ENCODE assay signal across 10 mouse cellular contexts in the genomic region with DNA sequence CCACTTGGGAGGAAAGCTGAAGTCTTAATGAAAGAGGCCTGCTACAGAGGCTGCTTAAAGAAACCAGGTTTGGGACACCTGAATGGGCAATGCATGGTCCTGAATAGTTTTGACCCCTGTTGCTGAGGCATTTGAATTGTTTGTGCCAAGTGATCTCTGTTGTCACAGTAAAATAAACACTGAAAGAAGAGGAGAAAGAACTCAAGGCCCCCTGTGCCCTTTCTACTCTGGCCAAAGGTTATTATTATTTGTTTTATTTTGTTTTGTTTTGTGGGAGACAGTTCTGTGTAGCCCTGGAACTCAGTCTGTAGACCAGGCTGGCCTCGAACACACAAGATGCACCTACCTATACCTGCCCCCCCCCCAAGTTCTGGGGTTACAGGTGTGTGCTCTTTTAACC. TPM values are rescaled to one million over a fixed set of nuclear protein-coding genes. Genes with fewer than 3 reads are reported as not detected.
DNase-seq lines count a peak whose midpoint lies in the region; ATAC-seq and TF ChIP-seq lines count a peak whose summit lies in the region.
"Had no signal": no experiment of that assay in that cellular context is flagged by ENCODE, and none has a peak within 500 bp of the region (broad histone marks: within the 10 kb centered on the region; RNA-seq: fewer than 3 reads in every experiment).

No protein-coding gene starts in this region.

- H3K27me3 ChIP-seq in heart, embryonic 13.5 days (replicated peaks), result peaks cover 43% of the 10 kb centered on the region
- peaks cover 83% of the 10 kb centered on the region for H3K27me3 ChIP-seq in hindbrain, embryonic 12.5 days
- peaks cover 23% of the 10 kb centered on the region for H3K27me3 ChIP-seq in liver, postnatal 0 days (ENCODE audit: insufficient read depth, low read length)

- no peak overlapping the region for H3K27ac ChIP-seq in heart, embryonic 13.5 days (replicated peaks)
- H3K27ac ChIP-seq in bone marrow macrophage, adult 2 months (ENCODE audit: insufficient read depth, low read depth, low read length), result no peak overlapping the region
- H3K27ac ChIP-seq in hindbrain, embryonic 12.5 days, result no peak overlapping the region
- H3K27ac ChIP-seq in liver, postnatal 0 days (ENCODE audit: low read depth), result peak overlapping the region; percentile 90

- H3K36me3 ChIP-seq in heart, embryonic 13.5 days, result peaks cover 4% of the 10 kb centered on the region; the same call in 1 of the 2 replicates
- H3K36me3 ChIP-seq in hindbrain, embryonic 12.5 days, result no peaks in the 10 kb centered on the region
- H3K36me3 ChIP-seq in liver, postnatal 0 days (replicated peaks; ENCODE audit: insufficient read depth, low read length), result peaks cover 9% of the 10 kb centered on the region

- intact Hi-C loops in heart, postnatal 36 days (cut with DNase I), result no loop called here

- peaks cover 59% of the 10 kb centered on the region for H3K4me1 ChIP-seq in heart, embryonic 13.5 days
- peaks cover 4% of the 10 kb centered on the region for H3K4me1 ChIP-seq in bone marrow macrophage, adult 2 months (ENCODE audit: control insufficient read depth, insufficient read depth, low read length)
- H3K4me1 ChIP-seq in hindbrain, embryonic 12.5 days, result peaks cover 53% of the 10 kb centered on the region
- H3K4me1 ChIP-seq in liver, postnatal 0 days (ENCODE audit: insufficient read depth), result peaks cover 54% of the 10 kb centered on the region

- peak overlapping the region; percentile 78 for H3K4me2 ChIP-seq in heart, embryonic 13.5 days
- H3K4me2 ChIP-seq in hindbrain, embryonic 12.5 days (replicated peaks), result peak overlapping the region; percentile 92
- peak overlapping the region; percentile 87 for H3K4me2 ChIP-seq in liver, postnatal 0 days (ENCODE audit: low read depth, low read length)

- H3K4me3 ChIP-seq in heart, embryonic 13.5 days, result peak overlapping the region; percentile 69
- H3K4me3 ChIP-seq in bone marrow macrophage, adult 2 months (ENCODE audit: insufficient read depth, low read length), result peak overlapping the region; percentile 82; the same call in 1 of the 2 replicates
- no peak overlapping the region for H3K4me3 ChIP-seq in hindbrain, embryonic 12.5 days
- H3K4me3 ChIP-seq in liver, postnatal 0 days (ENCODE audit: low read depth, low read length), result peak overlapping the region; percentile 77; the same call in 1 of the 2 replicates

- 50% methylated on average over 1 of the region's 1 CpGs for WGBS in heart, embryonic 13.5 days
- WGBS in hindbrain, embryonic 12.5 days, result 56% methylated on average over 1 of the region's 1 CpGs
- 50% methylated on average over 1 of the region's 1 CpGs for WGBS in liver, postnatal 0 days (ENCODE audit: insufficient replicate concordance)

- TF ChIP-seq EP300 in liver, postnatal 0 days (IDR thresholded peaks at IDR 0.05; ENCODE audit: low read depth), result no peak

- no peak for DNase-seq in heart, postnatal 36 days
- no peak for DNase-seq in liver, postnatal 0 days
- no peak for DNase-seq in yolk sac, embryonic 10.5 days (ENCODE audit: low spot score)
- no peak for DNase-seq in adipocyte (ENCODE audit: low spot score)

- no peaks in the 10 kb centered on the region for H3K9me3 ChIP-seq in heart, embryonic 13.5 days
- no peaks in the 10 kb centered on the region for H3K9me3 ChIP-seq in hindbrain, embryonic 12.5 days (replicated peaks)
- H3K9me3 ChIP-seq in liver, postnatal 0 days (ENCODE audit: low read length), result no peaks in the 10 kb centered on the region

- TF ChIP-seq CTCF in bone marrow macrophage, adult 2 months (IDR thresholded peaks at IDR 0.05; ENCODE audit: low read depth, low read length), result no peak
- no peak for TF ChIP-seq CTCF in liver, postnatal 0 days (IDR thresholded peaks at IDR 0.05; ENCODE audit: low read depth)

- no peak for TF ChIP-seq POLR2A in bone marrow macrophage, adult 2 months (IDR thresholded peaks at IDR 0.05; ENCODE audit: borderline replicate concordance, low read depth, low read length)

- no peak for ATAC-seq in heart, embryonic 13.5 days (ENCODE audit: extremely low read depth, insufficient number of reproducible peaks, low FRiP score, low TSS enrichment)
- ATAC-seq in hindbrain, embryonic 12.5 days (ENCODE audit: low FRiP score), result no peak
- ATAC-seq in liver, postnatal 0 days, result peak; percentile 28
- no peak for ATAC-seq in megakaryocyte-erythroid progenitor cell, adult 5-6 weeks (replicated peaks; ENCODE audit: low FRiP score, low TSS enrichment, poor library complexity, severe bottlenecking)

- peak overlapping the region; percentile 91 for H3K9ac ChIP-seq in heart, embryonic 13.5 days
- H3K9ac ChIP-seq in hindbrain, embryonic 12.5 days, result no peak overlapping the region
- peak overlapping the region; percentile 81; the same call in 1 of the 2 replicates for H3K9ac ChIP-seq in liver, postnatal 0 days (replicated peaks)

RNA-seq across cellular contexts. Expression of a gene that starts 1.3 kb away (rescaled TPM):
- polyA plus RNA-seq in heart, embryonic 13.5 days (2015; fragmentation: Nextera tagmentation; extraction: Ambion mirVana), result 28.6 and 30.7 TPM in 2 replicates
- total RNA-seq in heart, postnatal 36 days (2021), result 1 to 10 TPM; 5.9 to 7.7 TPM
- polyA plus RNA-seq in bone marrow macrophage, adult 2 months (2012; ENCODE audit: insufficient read depth, insufficient read length, missing spikeins), result 0.59 and 0.72 TPM in 2 replicates
- 55.2 and 56.1 TPM in 2 replicates for polyA plus RNA-seq in hindbrain, embryonic 12.5 days (2016; fragmentation: Nextera tagmentation; extraction: Ambion mirVana)
- 2.8 and 3.6 TPM in 2 replicates for polyA plus RNA-seq in liver, postnatal 0 days (2015; fragmentation: Nextera tagmentation; extraction: Ambion mirVana)
- 0.96 and 1.9 TPM in 2 replicates for total RNA-seq in megakaryocyte-erythroid progenitor cell, adult 5-6 weeks (2014; fragmentation: Nextera tagmentation)
- not detected in 2 replicates for total RNA-seq in megakaryocyte-erythroid progenitor cell, adult 5-6 weeks (2017)

RNA-seq across cellular contexts. Expression of a gene that starts 2.1 kb away (rescaled TPM):
- 463 and 524 TPM in 2 replicates for polyA plus RNA-seq in heart, embryonic 13.5 days (2015; fragmentation: Nextera tagmentation; extraction: Ambion mirVana)
- total RNA-seq in heart, postnatal 36 days (2021), result 1,000 to 10,000 TPM; 1,903 to 1,946 TPM
- 19.3 and 22.7 TPM in 2 replicates for polyA plus RNA-seq in bone marrow macrophage, adult 2 months (2012; ENCODE audit: insufficient read depth, insufficient read length, missing spikeins)
- polyA plus RNA-seq in hindbrain, embryonic 12.5 days (2016; fragmentation: Nextera tagmentation; extraction: Ambion mirVana), result 15.4 and 15.5 TPM in 2 replicates
- 1,168 and 1,173 TPM in 2 replicates for polyA plus RNA-seq in liver, postnatal 0 days (2015; fragmentation: Nextera tagmentation; extraction: Ambion mirVana)
- total RNA-seq in megakaryocyte-erythroid progenitor cell, adult 5-6 weeks (2014; fragmentation: Nextera tagmentation), result 177 and 314 TPM in 2 replicates
- 74.0 and 119 TPM in 2 replicates for total RNA-seq in megakaryocyte-erythroid progenitor cell, adult 5-6 weeks (2017)

RNA-seq across cellular contexts. Expression of a gene that starts 5.5 kb away (rescaled TPM):
- polyA plus RNA-seq in heart, embryonic 13.5 days (2015; fragmentation: Nextera tagmentation; extraction: Ambion mirVana), result 0.99 and 1.8 TPM in 2 replicates
- not detected for total RNA-seq in heart, postnatal 36 days (2021)
- polyA plus RNA-seq in bone marrow macrophage, adult 2 months (2012; ENCODE audit: insufficient read depth, insufficient read length, missing spikeins), result not detected in 2 replicates
- polyA plus RNA-seq in hindbrain, embryonic 12.5 days (2016; fragmentation: Nextera tagmentation; extraction: Ambion mirVana), result 1.5 and 1.7 TPM in 2 replicates
- polyA plus RNA-seq in liver, postnatal 0 days (2015; fragmentation: Nextera tagmentation; extraction: Ambion mirVana), result 6.9 and 8.6 TPM in 2 replicates
- 1.8 and 3.6 TPM in 2 replicates for total RNA-seq in megakaryocyte-erythroid progenitor cell, adult 5-6 weeks (2014; fragmentation: Nextera tagmentation)
- total RNA-seq in megakaryocyte-erythroid progenitor cell, adult 5-6 weeks (2017), result not detected in 2 replicates

RNA-seq across cellular contexts. Expression of a gene that starts 7.9 kb away (rescaled TPM):
- polyA plus RNA-seq in heart, embryonic 13.5 days (2015; fragmentation: Nextera tagmentation; extraction: Ambion mirVana), result 0.25 and 0.41 TPM in 2 replicates
- total RNA-seq in heart, postnatal 36 days (2021), result not detected
- polyA plus RNA-seq in bone marrow macrophage, adult 2 months (2012; ENCODE audit: insufficient read depth, insufficient read length, missing spikeins), result not detected in 2 replicates
- polyA plus RNA-seq in hindbrain, embryonic 12.5 days (2016; fragmentation: Nextera tagmentation; extraction: Ambion mirVana), result 0.34 and 0.98 TPM in 2 replicates
- polyA plus RNA-seq in liver, postnatal 0 days (2015; fragmentation: Nextera tagmentation; extraction: Ambion mirVana), result 61.6 and 65.5 TPM in 2 replicates
- 6.1 and 35.6 TPM in 2 replicates for total RNA-seq in megakaryocyte-erythroid progenitor cell, adult 5-6 weeks (2014; fragmentation: Nextera tagmentation)
- total RNA-seq in megakaryocyte-erythroid progenitor cell, adult 5-6 weeks (2017), result not detected in 2 replicates
- total RNA-seq: adrenal gland, adult 18-20 months; layer of hippocampus, adult 8-10 months had no signal

RNA-seq across cellular contexts. Expression of a gene that starts 13.6 kb away (rescaled TPM):
- 118 and 125 TPM in 2 replicates for polyA plus RNA-seq in heart, embryonic 13.5 days (2015; fragmentation: Nextera tagmentation; extraction: Ambion mirVana)
- 10 to 100 TPM; 20.0 to 20.6 TPM for total RNA-seq in heart, postnatal 36 days (2021)
- 27.9 and 31.8 TPM in 2 replicates for polyA plus RNA-seq in bone marrow macrophage, adult 2 months (2012; ENCODE audit: insufficient read depth, insufficient read length, missing spikeins)
- polyA plus RNA-seq in hindbrain, embryonic 12.5 days (2016; fragmentation: Nextera tagmentation; extraction: Ambion mirVana), result 296 and 298 TPM in 2 replicates
- 35.5 and 36.0 TPM in 2 replicates for polyA plus RNA-seq in liver, postnatal 0 days (2015; fragmentation: Nextera tagmentation; extraction: Ambion mirVana)
- 98.4 and 103 TPM in 2 replicates for total RNA-seq in megakaryocyte-erythroid progenitor cell, adult 5-6 weeks (2014; fragmentation: Nextera tagmentation)
- total RNA-seq in megakaryocyte-erythroid progenitor cell, adult 5-6 weeks (2017), result 54.5 and 69.3 TPM in 2 replicates

Comparison
In these comparisons a context has a peak if more than half of its experiments do, and no peak if none do; other contexts are left out.
1. RNA of a gene that starts 2.1 kb away (polyA plus RNA-seq): 1,168 to 1,173 TPM in liver, postnatal 0 days and 463 to 524 TPM in heart, embryonic 13.5 days; 19.3 to 22.7 TPM in bone marrow macrophage, adult 2 months and 15.4 to 15.5 TPM in hindbrain, embryonic 12.5 days; every median in the first group is over 10 times any median in the second.
2. Peak in every context shown above with its lines, with median percentiles within 50 percentile points of each other: H3K4me2 ChIP-seq.